Mouse (Mus musculus) retina, postnatal 1 day (tissue): ENCODE data around the gene Mup1.
"Not testable (repeated sequence)": the region's sequence is repeated elsewhere in the genome, so short reads cannot be mapped to it uniquely, and the experiment has no call there.

Experiments used
- DNase-seq: peaks from one replicate; pipeline ENCODE4 v3.0.0-alpha.2; 2012

The Mup1 gene

DNA sequence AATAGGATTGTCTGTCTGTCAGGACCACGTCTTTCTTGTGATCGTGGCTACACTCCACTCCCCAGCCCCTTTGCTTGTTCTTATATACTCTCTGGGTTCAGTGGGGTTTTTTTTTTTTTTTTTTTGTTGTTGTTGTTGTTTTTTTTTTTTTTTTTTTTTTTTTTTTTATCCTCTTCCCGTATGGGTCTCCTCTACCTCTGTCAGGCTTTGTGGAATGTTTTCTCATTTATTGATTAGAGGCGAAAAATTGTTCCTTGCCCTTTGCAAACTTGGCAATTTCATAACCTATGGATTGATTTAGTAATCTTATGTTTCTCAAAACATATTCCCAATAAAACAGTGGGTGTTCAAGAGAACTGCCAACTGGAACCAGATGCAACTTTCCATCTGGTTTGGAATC lies at the start of gene Mup1:
Mup1 (minus strand) TSS at position 101 of the 400 bp plus-strand sequence.
- DNase-seq = not testable (repeated sequence)
